Mouse (Mus musculus): ENCODE results near the gene Kazald1.

GRCm38 (mm10) chr19:45076036-45076575, 1.1 kb downstream of the Kazald1 start:
- TF ChIP-seq CTCF (IDR thresholded peaks at IDR 0.05; ENCODE audit: low read depth): no peak
- no peak for TF ChIP-seq EP300 (IDR thresholded peaks at IDR 0.05; ENCODE audit: low read depth)

Data from liver, embryonic 14.5 days (tissue).